Mouse (Mus musculus): ENCODE results near the gene Atr.
"Not testable (repeated sequence)": the region's sequence is repeated elsewhere in the genome, so short reads cannot be mapped to it uniquely, and the experiment has no call there.

The Atr gene

DNA sequence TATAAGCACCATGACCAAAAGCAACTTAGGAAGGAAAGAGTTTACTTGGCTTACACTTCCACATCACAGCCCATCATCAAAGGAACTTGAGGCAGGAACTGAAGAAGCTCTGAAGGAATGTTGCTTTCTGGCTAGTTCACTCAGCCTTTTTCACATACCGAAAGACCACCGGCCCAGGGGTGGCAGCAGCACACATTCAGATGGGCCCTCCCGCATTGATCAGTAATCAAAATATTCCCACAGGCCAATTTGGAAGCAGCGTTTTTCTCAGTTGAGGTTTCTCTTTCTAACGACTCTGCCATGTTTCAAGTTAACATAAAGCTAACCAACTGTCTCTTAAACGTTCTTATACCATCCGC is 96.8 kb downstream of the Atr start:
- no peak for DNase-seq

DNA sequence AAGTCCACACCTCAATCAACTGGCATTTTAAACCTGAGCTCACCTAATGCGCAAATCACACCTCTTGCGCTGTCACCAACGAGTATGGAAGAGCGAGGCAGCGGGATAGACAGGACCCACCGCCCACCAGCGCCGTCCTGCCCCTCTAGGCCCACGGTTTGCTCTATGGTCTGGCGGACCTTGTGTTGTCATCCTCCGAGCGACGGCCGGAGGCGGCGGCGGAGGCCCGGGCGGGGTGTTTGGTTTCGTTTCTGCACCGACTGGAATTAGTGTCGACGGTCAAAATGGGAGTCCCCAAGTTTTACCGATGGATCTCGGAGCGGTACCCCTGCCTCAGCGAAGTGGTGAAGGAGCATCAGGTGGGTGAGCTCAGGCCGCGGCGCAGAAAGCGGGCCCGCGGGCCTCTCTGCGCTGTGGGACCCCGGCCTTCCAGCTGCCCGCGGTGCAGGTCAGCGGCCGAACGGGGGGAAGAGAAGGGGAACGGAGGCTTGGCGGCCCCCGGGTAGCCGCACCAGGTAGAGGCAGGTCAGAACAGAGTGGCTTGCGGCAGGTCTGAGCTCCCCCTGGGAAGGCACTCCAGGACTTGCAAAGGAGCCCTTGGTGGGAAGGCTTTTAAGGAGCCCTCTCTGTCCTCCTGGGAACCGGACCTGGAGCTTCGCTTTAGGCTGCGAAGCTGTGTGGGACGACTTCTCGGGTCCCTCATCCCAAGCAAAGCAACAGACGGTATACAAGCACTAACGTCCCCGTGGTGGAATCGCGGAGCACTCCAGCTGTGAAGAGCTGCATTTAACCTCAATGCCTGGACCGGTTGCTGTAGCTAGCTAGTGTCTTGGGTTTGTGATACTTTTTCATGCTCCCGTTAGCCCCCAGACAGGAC is 97.4 kb downstream of the Atr start, which contains the start of gene Xrn1:
Gene Xrn1 (plus strand): TSS at position 176 of the 877 bp plus-strand sequence.
- DNase-seq: peak; percentile 92

DNA sequence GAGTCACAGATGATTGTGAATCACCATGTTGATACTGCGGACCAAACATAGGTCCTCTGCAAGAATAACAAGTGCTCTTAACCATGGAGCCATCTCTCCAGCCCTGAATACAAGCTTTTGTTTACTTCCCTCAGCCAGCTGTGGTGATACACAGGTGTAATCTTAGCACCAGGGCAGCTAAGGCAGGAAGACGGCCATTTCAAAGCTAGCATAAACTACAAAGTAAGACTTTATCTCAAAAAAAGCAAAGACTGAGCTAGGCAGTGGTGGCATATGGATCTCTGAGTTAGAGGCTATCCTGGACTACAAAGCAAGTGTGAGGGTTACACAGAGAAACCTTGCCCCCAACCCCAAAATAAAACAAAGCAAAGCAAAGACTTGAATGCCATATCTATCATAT is 100.2 kb downstream of the Atr start:
- no peak for DNase-seq

DNA sequence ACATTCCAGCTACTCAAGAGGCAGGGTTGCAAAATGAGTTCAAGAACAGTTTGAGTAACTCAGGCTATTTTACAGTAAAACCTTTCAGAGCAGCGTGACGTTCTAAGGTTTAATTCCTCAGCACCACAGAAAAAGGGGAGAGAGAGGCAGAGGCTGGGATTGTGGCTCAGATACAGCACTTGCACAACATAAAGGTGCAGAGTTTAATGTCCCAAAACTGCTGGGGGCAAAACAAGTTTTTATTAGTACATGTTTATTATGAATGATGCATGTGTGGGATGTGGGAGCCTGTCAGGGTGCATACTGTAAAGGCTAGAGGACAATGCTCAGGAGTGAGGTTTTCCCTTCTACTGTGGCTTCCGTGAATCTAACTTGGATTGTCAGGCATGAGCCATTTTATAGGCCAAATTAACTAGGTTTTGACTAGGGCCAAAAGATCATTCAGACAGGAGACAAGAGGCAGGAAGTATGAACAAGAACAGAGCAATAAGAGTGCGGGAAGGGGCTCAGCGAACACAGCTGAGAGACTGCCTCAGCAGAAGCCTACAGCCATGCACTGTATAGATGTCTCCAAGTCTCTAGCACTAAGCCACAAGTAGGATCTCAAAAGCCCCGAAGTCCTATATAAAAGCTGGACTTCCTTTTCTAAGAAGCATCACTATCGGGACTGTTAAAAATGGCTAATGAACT is 100.8 kb downstream of the Atr start:
- no peak for DNase-seq

GRCm38 (mm10) chr9:95958731-95959105 is 101.3 kb downstream of the Atr start:
- not testable (repeated sequence) for DNase-seq

DNA sequence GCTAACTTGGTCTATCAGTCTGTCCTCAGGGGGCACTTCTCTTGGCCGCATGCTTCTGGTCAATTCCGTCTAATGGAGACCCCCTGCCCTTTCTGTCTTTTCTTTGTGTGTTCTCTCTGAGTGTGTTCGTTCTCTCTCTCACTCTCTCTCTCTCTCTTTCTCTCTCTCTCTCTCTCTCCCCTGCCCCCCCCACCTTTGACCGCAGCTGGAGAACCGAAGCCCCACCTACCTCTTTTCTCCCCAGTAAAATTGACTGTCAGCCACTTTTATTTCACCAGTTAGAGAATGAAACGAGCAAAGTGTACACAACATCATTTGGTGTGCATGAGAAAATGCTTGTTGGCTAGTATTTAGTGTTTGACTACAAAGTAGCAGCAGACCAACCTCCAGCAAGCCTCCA is 101.8 kb downstream of the Atr start:
- no peak for DNase-seq

DNA sequence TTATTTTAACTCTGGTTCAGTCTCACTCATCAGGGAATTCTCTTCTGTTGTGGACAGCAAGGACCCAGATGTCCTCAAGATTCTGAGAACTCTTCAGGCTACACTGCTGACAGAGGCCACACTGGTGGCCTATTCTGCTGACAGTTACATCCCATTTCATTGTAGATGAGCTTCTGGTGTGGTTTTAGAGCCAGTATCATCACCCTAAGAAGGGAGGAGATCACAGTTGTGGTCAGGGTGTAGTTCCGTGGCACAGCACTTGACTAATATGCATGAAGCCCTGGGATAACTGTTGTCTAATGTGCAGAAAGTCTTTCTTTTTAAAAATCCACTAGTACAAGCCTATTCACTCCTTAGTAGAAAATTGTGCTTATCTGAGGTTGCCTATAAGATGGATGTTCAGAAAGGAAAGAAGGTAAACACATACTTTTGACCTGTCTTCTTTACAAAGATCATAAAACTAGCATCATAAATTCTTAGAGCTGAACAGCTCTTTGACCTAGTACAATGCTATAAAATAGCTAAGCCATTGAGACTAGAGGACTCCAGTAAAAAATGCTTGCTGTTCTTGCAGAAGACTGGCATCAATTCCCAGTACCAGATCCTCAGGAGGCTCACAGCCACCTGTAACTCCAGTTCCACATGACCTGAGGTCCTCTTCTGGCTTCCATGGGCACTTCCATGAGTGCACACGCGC is 102.5 kb downstream of the Atr start:
- DNase-seq: no peak

DNA sequence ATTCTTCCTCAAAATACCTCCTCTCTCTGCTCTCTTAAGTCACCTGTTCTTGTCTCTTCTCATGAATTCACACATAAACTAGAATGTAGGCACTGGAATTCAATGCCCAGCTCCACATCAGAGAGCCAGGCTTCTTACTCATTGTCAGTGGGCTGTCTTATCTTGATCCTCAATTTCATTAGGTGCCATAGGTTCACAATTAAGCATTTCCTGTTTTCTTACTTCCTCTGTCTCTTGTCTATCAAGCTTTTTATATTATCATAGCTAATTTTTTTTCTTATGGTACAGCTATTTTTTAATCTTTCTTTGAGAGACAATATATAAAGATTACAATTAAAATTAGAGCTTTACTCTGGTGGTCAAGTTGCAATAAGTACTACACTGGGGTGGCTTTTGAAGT is 103.7 kb downstream of the Atr start:
- no peak for DNase-seq

DNA sequence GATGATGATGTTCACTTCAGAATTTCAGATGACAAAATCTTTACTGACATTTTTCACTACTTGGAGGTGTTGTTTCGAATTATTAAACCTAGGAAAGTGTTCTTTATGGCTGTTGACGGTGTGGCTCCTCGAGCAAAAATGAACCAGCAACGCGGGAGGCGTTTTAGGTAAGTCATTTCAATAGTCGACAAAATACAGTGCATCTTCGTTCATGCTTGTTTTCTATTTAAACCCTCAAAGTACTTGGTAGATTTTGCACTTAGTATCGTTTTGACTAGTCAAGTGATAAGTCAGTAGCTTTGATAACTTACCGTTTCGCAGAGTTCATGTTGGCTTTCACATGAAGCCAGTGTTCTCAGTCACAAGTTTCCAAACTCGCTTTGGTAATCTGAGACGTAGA is 106.6 kb downstream of the Atr start:
- no peak for DNase-seq

- DNase-seq: no peak
Observed at GRCm38 (mm10) chr9:95978279-95978678, 120.9 kb downstream of the Atr start.

DNA sequence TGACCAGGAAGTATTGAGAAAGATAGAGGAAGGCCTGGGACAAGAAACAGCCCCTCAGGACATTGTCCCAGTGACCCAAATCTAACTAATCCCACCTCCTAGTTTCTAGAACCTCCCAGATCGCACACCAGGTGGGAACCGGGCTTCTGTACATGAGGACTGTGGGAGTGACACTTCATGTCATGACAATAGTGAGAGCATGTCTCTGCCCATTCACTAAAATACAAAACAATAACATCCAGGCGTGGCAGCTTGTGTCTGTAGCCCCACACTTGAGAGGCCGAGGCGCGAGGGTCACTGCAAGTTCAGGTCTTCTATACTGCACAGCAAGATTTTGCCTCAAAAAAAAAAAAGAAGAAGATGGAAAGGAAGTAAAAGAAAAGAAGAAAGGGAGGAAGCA is 122.5 kb downstream of the Atr start:
- no peak for DNase-seq

DNA sequence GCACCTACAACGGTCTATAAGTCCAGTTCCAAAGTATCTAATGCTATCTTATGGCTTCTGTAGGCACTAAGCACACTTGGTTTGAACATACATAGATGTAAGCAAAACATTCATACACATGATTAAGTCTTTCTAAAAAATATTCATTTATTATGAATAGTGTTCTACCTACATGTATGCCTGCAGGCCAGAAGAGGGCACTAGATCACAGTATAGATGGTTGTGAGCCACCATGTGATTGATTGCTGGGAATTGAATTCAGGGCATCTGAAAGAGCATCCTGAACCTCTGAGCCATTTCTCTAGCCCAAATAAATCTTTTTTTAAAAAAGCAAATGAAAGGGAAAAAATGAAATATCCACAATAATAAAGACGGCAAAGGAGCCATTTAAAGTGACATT is 134.9 kb downstream of the Atr start:
- DNase-seq: no peak
